Mouse (Mus musculus): ENCODE data around the gene Olfr122.

Gene Olfr122

GRCm38 (mm10) chr17:37768307-37768706, at the start of gene Olfr122:
Gene Olfr122, plus strand, starts transcription at chr17:37768607.
- DNase-seq (ENCODE audit: low spot score): no peak

- no peak for DNase-seq (ENCODE audit: low spot score)
Observed at GRCm38 (mm10) chr17:37721508-37721907, 46.9 kb upstream of the Olfr122 start, which contains the start of gene Olfr120. Gene Olfr120, plus strand, starts transcription at chr17:37721808.

GRCm38 (mm10) chr17:37738070-37738469, 30.3 kb upstream of the Olfr122 start:
- DNase-seq (ENCODE audit: low spot score): no peak

GRCm38 (mm10) chr17:37793229-37793628, 24.8 kb downstream of the Olfr122 start, which contains the start of gene Olfr123:
Gene Olfr123, plus strand, starts transcription at chr17:37793529.
- no peak for DNase-seq (ENCODE audit: low spot score)

GRCm38 (mm10) chr17:37799588-37799987, 31.2 kb downstream of the Olfr122 start, which contains the start of gene Olfr124:
Gene Olfr124, plus strand, starts transcription at chr17:37799888.
- no peak for DNase-seq (ENCODE audit: low spot score)
